Mouse (Mus musculus) forebrain, embryonic 12.5 days (tissue): Measurements from ENCODE around the gene Dmrt1. TPM values are rescaled to one million over a fixed set of nuclear protein-coding genes. Genes with fewer than 3 reads are reported as not detected.

Experiments used
- ATAC-seq: fragments of 200-750 bp; cut with Nextera tagmentation; 2 replicates; pipeline ENCODE4 v1.8.0; 2017; ENCODE audit warnings: moderate TSS enrichment; ENCODE audit not compliant: low FRiP score
- H3K27ac ChIP-seq: fragments of 300-500 bp; sonication (generic); 2 replicates; pipeline ENCODE4 v1.5.1; 2016; ENCODE audit warnings: mild to moderate bottlenecking
- H3K27me3 ChIP-seq: fragments of 300-500 bp; sonication (generic); 2 replicates; pipeline ENCODE4 v1.6.1; 2016; ENCODE audit warnings: mild to moderate bottlenecking
- H3K36me3 ChIP-seq: fragments of 300-500 bp; sonication (generic); replicated peaks from 2 replicates; pipeline ENCODE4 v1.6.1; 2016; ENCODE audit warnings: mild to moderate bottlenecking
- H3K4me1 ChIP-seq: fragments of 300-500 bp; sonication (generic); 2 replicates; pipeline ENCODE4 v1.6.1; 2016
- H3K4me2 ChIP-seq: fragments of 300-500 bp; sonication (generic); 2 replicates; pipeline ENCODE4 v1.6.1; 2016; ENCODE audit warnings: mild to moderate bottlenecking, moderate library complexity
- H3K4me3 ChIP-seq: fragments of 300-500 bp; sonication (generic); replicated peaks from 2 replicates; pipeline ENCODE4 v1.5.1; 2016; ENCODE audit warnings: mild to moderate bottlenecking
- H3K9ac ChIP-seq: fragments of 300-500 bp; sonication (generic); 2 replicates; pipeline ENCODE4 v1.6.1; 2016; ENCODE audit warnings: mild to moderate bottlenecking
- H3K9me3 ChIP-seq: fragments of 300-500 bp; sonication (generic); 2 replicates; pipeline ENCODE4 v1.6.1; 2016
- WGBS: fragments of 180-500 bp; shearing (Covaris S2); methylation state at CpG from one replicate; pipeline ENCODE4 v1.1.7; 2016; 5-methylcytosine and 5-hydroxymethylcytosine counted together
- polyA plus RNA-seq: library from polyadenylated mRNA; unstranded; fragments of >200 nt; fragmentation: Nextera tagmentation; extraction: Ambion mirVana; gene quantifications from 2 replicates; pipeline ENCODE4 v1.2.1, GENCODE M21; 2016

Gene Dmrt1
- polyA plus RNA-seq, 1 experiment from 2014 or later: 1.5 TPM

- Histone ChIP-seq H3K9me3 (no peaks in the 10 kb centered on the region; the same call in 1 of the 2 replicates), H3K4me3 (peak overlapping the region; percentile 36), H3K4me2 (peak overlapping the region; percentile 56), H3K27ac (no peak overlapping the region), H3K4me1 (peaks cover 16% of the 10 kb centered on the region), H3K27me3 (peaks cover 75% of the 10 kb centered on the region), H3K36me3 (no peaks in the 10 kb centered on the region), H3K9ac (no peak overlapping the region)
- ATAC-seq: no peak
- under 1% methylated on average over 23 of the region's 23 CpGs for WGBS
Observed at GRCm38 (mm10) chr19:25506616-25507015, 1.2 kb downstream of the Dmrt1 start.

- Histone ChIP-seq H3K36me3 (no peaks in the 10 kb centered on the region), H3K27me3 (peaks cover 21% of the 10 kb centered on the region), H3K4me2 (no peak overlapping the region), H3K9ac (no peak overlapping the region), H3K9me3 (no peaks in the 10 kb centered on the region), H3K4me3 (no peak overlapping the region), H3K4me1 (peaks cover 5% of the 10 kb centered on the region; the same call in 1 of the 2 replicates), H3K27ac (no peak overlapping the region)
- 33% methylated on average over 12 of the region's 12 CpGs for WGBS
- ATAC-seq: no peak
Observed at GRCm38 (mm10) chr19:25514986-25515530, 9.6 kb downstream of the Dmrt1 start.

DNA sequence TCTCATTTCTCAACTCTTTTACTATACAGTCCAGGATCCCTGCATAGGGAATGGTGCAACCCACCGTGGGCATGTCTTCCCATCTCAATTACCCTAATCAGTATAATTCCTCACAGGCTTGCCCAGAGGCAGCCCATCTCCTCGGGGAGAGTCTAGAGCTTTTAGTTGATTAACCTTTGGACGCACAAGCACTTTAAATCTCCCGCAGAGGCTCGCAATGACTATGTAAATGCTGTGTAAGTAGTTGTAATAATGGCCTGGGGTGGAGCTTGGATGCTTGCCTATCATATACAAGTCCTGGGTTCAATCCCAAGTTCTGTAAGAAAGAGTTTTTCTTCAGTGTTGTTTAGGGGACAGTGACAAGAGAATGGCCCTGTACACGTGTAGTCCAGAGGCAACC, 18.7 kb downstream of the Dmrt1 start:
- no peak overlapping the region for H3K4me2 ChIP-seq
- no peaks in the 10 kb centered on the region for H3K36me3 ChIP-seq
- WGBS: 72% methylated on average over 6 of the region's 6 CpGs
- no peaks in the 10 kb centered on the region for H3K9me3 ChIP-seq
- no peaks in the 10 kb centered on the region for H3K27me3 ChIP-seq
- no peak overlapping the region for H3K4me3 ChIP-seq
- no peak for ATAC-seq
- H3K27ac ChIP-seq: no peak overlapping the region
- H3K4me1 ChIP-seq: no peaks in the 10 kb centered on the region
- no peak overlapping the region for H3K9ac ChIP-seq

GRCm38 (mm10) chr19:25525726-25526125, 20.3 kb downstream of the Dmrt1 start:
- no peaks in the 10 kb centered on the region for H3K4me1 ChIP-seq
- no peak overlapping the region for H3K4me3 ChIP-seq
- H3K36me3 ChIP-seq: no peaks in the 10 kb centered on the region
- no peaks in the 10 kb centered on the region for H3K9me3 ChIP-seq
- no peaks in the 10 kb centered on the region for H3K27me3 ChIP-seq
- no peak overlapping the region for H3K27ac ChIP-seq
- H3K9ac ChIP-seq: no peak overlapping the region
- ATAC-seq: no peak
- no peak overlapping the region for H3K4me2 ChIP-seq
- WGBS: 97% methylated on average over 20 of the region's 20 CpGs

- Histone ChIP-seq H3K27ac (no peak overlapping the region), H3K9me3 (0 out of 2 replicates have a peak, but pooled peaks cover 8% of the 10 kb centered on the region), H3K9ac (no peak overlapping the region), H3K36me3 (no peaks in the 10 kb centered on the region), H3K27me3 (no peaks in the 10 kb centered on the region), H3K4me3 (no peak overlapping the region), H3K4me2 (no peak overlapping the region), H3K4me1 (no peaks in the 10 kb centered on the region)
- WGBS: 59% methylated on average over 12 of the region's 12 CpGs
- no peak for ATAC-seq
Observed at GRCm38 (mm10) chr19:25529673-25530072, 24.3 kb downstream of the Dmrt1 start.

DNA sequence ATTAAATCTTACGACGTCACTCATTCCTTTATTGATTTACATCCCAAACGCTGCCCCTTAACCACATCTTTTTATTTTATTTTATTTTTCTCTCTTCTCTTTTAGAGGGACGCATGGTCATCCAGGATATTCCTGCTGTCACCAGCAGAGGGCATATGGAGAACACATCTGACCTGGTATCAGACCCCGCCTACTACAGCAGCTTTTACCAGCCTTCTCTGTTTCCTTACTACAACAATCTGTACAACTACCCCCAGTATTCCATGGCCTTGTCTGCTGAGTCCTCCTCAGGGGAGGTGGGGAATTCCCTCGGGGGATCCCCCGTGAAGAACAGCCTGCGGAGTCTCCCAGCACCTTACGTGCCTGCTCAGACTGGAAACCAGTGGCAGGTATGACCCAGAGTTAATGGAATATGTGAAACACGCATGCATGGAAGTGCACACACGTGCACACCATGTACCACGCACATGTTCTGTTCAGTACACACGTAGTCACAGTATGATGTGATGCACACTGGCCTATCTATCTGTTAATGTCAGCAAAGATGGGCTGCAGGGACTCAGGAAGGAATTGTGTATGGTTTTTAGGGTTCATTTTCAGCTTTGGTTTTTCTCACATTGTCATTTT, 40.4 kb downstream of the Dmrt1 start:
- H3K4me1 ChIP-seq: no peaks in the 10 kb centered on the region
- peak; percentile 82; the same call in 1 of the 2 replicates for ATAC-seq
- H3K27me3 ChIP-seq: peaks cover 12% of the 10 kb centered on the region; the same call in 1 of the 2 replicates
- no peak overlapping the region for H3K27ac ChIP-seq
- no peak overlapping the region for H3K4me2 ChIP-seq
- no peak overlapping the region for H3K4me3 ChIP-seq
- H3K36me3 ChIP-seq: no peaks in the 10 kb centered on the region
- no peak overlapping the region for H3K9ac ChIP-seq
- no peaks in the 10 kb centered on the region for H3K9me3 ChIP-seq
- 36% methylated on average over 13 of the region's 13 CpGs for WGBS

- peaks cover 12% of the 10 kb centered on the region; the same call in 1 of the 2 replicates for H3K27me3 ChIP-seq
- no peak for ATAC-seq
- H3K9ac ChIP-seq: no peak overlapping the region
- no peaks in the 10 kb centered on the region for H3K9me3 ChIP-seq
- H3K27ac ChIP-seq: no peak overlapping the region
- 83% methylated on average over 9 of the region's 9 CpGs for WGBS
- H3K36me3 ChIP-seq: no peaks in the 10 kb centered on the region
- H3K4me3 ChIP-seq: no peak overlapping the region
- H3K4me2 ChIP-seq: no peak overlapping the region
- H3K4me1 ChIP-seq: no peaks in the 10 kb centered on the region
Observed at GRCm38 (mm10) chr19:25547086-25547643, 41.7 kb downstream of the Dmrt1 start.

- whole genome bisulfite sequencing: 76% methylated on average over 5 of the region's 5 CpGs
- no peaks in the 10 kb centered on the region for H3K9me3 ChIP-seq
- H3K4me1 ChIP-seq: no peaks in the 10 kb centered on the region
- no peak overlapping the region for H3K27ac ChIP-seq
- 0 out of 2 replicates have a peak, but pooled peaks cover 6% of the 10 kb centered on the region for H3K27me3 ChIP-seq
- no peak for ATAC-seq
- no peaks in the 10 kb centered on the region for H3K36me3 ChIP-seq
- H3K4me3 ChIP-seq: no peak overlapping the region
- no peak overlapping the region for H3K9ac ChIP-seq
- H3K4me2 ChIP-seq: no peak overlapping the region
Observed at GRCm38 (mm10) chr19:25550346-25550745, 44.9 kb downstream of the Dmrt1 start.

DNA sequence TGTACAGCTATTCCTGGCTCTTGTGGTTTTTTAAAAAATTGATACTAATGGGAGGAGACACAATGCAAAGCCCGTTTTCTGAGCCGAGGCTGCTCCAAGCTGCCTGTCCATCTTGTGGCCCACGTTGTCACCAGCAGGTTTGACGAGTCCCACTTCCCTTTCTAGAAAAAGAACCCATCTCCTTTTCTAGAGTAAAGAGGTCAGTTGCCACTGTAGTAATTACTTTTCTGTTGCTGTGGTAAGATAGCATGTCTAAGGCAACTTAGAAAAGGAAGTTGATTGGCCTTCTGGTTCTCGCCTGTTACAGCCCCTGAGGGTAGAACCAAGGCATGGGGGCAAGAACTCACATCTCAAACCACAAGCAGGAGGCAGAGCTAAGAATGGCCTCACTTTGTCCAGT, 45.6 kb downstream of the Dmrt1 start:
- Histone ChIP-seq H3K9me3 (no peaks in the 10 kb centered on the region), H3K9ac (no peak overlapping the region), H3K4me3 (no peak overlapping the region), H3K27ac (no peak overlapping the region), H3K36me3 (no peaks in the 10 kb centered on the region), H3K4me2 (no peak overlapping the region), H3K27me3 (0 out of 2 replicates have a peak, but pooled peaks cover 6% of the 10 kb centered on the region), H3K4me1 (no peaks in the 10 kb centered on the region)
- WGBS: 77% methylated on average over 5 of the region's 5 CpGs
- ATAC-seq: no peak

DNA sequence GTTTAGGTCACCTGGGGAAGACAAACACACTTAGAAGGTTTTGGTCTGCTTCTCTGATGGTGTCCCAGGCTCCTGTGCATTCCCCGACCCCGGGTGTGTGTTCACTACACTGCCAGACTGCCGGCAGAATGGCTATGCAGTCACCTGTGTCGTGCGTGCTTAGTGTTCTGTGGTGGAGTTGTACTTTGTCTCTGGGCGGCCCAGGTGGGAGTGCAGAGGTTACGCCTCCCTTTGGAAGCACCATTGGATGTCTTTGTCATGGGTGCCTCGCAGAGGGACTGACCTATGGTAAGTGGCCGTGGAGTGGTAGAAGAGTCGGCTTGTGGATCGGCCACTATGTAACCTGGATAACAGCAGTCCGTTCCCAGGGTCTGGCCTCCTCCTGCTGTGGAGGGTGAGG, 59.0 kb downstream of the Dmrt1 start:
- 87% methylated on average over 12 of the region's 12 CpGs for WGBS
- ATAC-seq: no peak

DNA sequence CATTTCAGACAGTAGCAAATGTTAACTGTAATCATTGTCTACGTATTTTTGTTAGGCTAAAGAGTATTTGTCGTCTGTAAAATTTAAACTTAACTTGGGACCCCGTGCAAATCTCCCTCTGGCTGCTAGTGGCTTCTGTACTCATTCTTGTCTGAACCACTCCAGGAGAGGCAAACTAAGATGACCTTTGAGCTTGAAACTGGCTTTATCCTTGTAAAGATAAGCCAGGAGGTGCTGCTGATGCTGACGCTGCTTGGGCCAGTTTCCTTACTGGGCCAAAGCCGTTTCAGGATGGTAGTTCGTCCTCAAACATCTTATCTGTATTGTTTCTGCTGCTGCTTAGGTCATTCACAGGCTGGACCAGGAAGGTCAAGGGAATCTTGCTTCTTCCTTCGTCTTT, 64.4 kb downstream of the Dmrt1 start:
- peaks cover 8% of the 10 kb centered on the region for H3K4me1 ChIP-seq
- ATAC-seq: no peak
- no peak overlapping the region for H3K4me3 ChIP-seq
- no peak overlapping the region for H3K27ac ChIP-seq
- H3K4me2 ChIP-seq: no peak overlapping the region
- H3K9me3 ChIP-seq: no peaks in the 10 kb centered on the region
- H3K27me3 ChIP-seq: peaks cover 30% of the 10 kb centered on the region
- H3K9ac ChIP-seq: no peak overlapping the region
- no peaks in the 10 kb centered on the region for H3K36me3 ChIP-seq
- WGBS: 85% methylated on average over 7 of the region's 7 CpGs

More for the DNA sequence above, 59.0 kb downstream of the Dmrt1 start:
- Histone ChIP-seq H3K9me3 (0 out of 2 replicates have a peak, but pooled peaks cover 4% of the 10 kb centered on the region), H3K27me3 (peaks cover 14% of the 10 kb centered on the region; the same call in 1 of the 2 replicates), H3K27ac (no peak overlapping the region), H3K4me2 (no peak overlapping the region), H3K4me1 (no peaks in the 10 kb centered on the region), H3K36me3 (no peaks in the 10 kb centered on the region), H3K4me3 (no peak overlapping the region), H3K9ac (no peak overlapping the region)

DNA sequence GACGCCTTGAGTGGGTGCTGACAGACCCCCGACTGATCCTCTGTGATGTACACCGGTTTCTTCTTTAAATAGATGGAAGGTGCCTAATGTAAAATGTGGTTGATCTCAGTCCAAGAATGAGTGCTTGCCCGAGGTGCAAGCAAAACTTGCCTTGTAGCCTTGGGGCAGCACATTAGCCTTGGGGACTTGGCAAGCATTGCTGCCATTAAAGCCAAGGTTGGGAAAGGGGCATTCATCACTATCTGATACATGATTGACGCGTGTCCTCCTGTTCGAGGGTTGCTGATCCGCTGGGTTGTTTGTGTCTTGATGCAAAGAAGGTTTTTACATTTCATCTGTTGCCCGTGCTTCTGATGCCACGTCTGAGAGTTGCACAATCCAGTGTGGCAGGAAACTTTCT, 69.0 kb downstream of the Dmrt1 start:
- H3K4me1 ChIP-seq: peaks cover 20% of the 10 kb centered on the region
- H3K9me3 ChIP-seq: no peaks in the 10 kb centered on the region
- 52% methylated on average over 10 of the region's 10 CpGs for WGBS
- no peak overlapping the region for H3K4me3 ChIP-seq
- no peak overlapping the region for H3K27ac ChIP-seq
- H3K4me2 ChIP-seq: no peak overlapping the region
- no peaks in the 10 kb centered on the region for H3K36me3 ChIP-seq
- no peak overlapping the region for H3K9ac ChIP-seq
- no peak for ATAC-seq
- peaks cover 41% of the 10 kb centered on the region for H3K27me3 ChIP-seq
